Mouse (Mus musculus) kidney, adult 11 months (tissue): ENCODE data around the gene Fam118a.
"Not testable (repeated sequence)": the region's sequence is repeated elsewhere in the genome, so short reads cannot be mapped to it uniquely, and the experiment has no call there.

ENCODE experiments used
- DNase-seq: peaks from one replicate; pipeline ENCODE4 v3.0.0; 2022

The Fam118a gene

DNA sequence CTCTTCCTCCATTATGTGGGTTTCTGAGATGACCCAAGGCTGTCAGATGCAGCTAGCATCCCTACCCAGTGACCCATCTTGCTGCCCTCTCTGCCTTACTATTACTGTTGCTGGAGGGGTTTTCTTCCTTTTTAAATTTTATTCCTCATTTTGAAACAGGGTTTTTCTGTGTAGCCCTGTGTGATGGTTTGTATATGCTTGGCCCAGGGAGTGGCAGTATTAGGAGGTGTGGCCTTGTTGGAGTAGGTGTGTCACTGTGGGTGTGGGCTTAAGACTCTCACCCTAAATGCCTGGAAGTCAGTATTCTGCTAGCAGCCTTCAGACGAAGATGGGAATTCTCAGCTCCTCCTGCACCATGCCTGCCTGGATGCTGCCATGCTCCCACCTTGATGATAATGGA, at the start of gene Fam118a:
Gene Fam118a (plus strand): TSS at position 301 of the 400 bp plus-strand sequence.
- not testable (repeated sequence) for DNase-seq

- DNase-seq, result no peak
Observed at GRCm38 (mm10) chr15:84981609-84982313, 47.0 kb upstream of the Fam118a start.

DNA sequence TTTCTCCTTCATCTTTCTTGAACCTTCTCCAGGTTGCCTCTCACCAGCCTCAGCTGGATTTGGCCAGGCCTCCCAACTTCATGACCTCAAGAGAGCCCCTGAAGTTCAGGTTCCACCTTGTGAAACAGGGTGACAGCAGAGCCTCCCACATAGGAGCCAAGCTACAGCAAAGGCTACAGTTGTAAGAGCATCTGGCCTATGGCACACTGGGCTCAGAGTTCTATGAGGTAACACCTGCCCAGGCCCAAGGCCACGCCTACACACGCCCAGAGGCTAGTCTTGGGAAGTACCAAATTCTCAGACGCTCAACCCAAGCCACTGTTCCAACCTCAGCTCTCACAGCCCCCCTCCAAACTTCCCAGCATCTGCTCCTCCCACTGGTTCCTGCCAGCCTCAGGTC, 45.9 kb upstream of the Fam118a start:
- DNase-seq, result no peak

DNA sequence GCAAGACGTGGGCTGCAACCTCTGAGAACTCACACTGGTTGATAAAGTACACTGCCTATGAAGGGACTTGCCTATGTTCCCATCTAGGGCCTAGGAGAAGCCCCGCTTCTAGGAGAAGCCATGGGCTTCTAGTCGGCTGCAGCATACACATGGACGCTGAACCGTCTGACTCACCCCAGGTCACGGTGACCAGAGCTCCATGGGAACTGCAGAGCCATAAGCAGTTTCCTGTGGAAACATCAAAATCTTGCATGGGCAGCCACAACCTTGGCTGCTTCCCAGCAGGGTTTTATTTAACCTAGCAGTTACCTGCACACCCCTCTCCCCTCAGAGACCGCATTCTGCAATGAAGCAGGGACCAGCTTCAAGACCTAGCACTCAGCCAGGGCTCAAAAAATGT, 45.0 kb upstream of the Fam118a start:
- DNase-seq, result no peak

DNA sequence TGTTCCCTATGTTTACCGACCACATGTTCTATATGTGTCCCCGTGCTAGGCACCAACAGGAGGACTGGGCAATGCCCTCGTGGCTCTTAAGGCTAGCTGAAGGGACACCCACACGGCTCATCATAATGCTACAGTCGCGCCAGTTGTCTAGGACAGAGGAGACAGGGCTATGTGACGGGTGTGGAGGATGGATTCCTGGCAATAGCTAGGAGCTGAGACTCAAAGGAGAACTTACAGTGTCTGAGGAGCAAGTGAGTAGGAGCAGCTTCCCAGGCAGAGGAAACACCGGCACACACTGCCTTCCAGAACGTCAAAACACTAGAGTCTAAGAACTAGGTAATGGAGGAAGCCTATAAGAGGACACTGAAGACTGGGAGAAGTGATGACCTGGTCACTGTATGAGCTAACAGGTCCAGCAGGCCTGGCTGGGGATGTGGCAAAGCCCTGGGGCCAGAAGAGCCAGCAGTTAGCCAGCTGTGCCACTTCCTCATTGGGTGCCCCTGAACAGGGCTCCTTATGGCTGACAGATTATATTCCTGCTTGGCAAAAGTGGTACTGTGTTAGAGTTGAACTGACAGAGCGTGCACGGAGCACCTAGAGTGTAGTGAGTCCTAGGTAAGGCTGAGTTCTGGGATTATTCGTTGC, 43.1 kb upstream of the Fam118a start:
- DNase-seq, result no peak

GRCm38 (mm10) chr15:84986171-84987019, 42.4 kb upstream of the Fam118a start:
- DNase-seq, result no peak

- no peak for DNase-seq
Observed at GRCm38 (mm10) chr15:84987020-84987815, 41.5 kb upstream of the Fam118a start.

- peak; percentile 96 for DNase-seq
Observed at GRCm38 (mm10) chr15:84987874-84988825, 40.6 kb upstream of the Fam118a start, which contains the start of gene 5031439G07Rik. TSS of gene 5031439G07Rik (minus strand) at chr15:84988551.

DNA sequence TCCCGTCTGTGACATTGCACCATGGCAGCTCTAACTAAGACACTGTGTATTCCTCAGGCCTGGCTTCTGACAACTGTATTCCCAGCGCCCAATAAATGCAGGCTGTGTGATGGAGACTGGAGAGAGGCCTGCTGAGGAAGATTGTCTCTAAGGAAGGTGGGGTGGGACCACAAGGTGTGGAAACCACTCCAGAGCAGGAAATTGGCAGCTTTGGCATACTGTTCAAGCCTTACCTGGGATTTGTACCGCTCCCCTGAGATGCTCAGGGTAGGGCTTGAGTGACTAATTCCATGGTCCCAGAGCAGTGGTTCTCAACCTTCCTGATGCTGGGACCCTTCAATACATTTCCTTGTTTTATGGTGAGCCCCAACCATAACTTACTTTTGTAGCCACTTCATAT, 39.6 kb upstream of the Fam118a start:
- DNase-seq, result no peak

- no peak for DNase-seq
Observed at GRCm38 (mm10) chr15:84989771-84990170, 39.0 kb upstream of the Fam118a start.

DNA sequence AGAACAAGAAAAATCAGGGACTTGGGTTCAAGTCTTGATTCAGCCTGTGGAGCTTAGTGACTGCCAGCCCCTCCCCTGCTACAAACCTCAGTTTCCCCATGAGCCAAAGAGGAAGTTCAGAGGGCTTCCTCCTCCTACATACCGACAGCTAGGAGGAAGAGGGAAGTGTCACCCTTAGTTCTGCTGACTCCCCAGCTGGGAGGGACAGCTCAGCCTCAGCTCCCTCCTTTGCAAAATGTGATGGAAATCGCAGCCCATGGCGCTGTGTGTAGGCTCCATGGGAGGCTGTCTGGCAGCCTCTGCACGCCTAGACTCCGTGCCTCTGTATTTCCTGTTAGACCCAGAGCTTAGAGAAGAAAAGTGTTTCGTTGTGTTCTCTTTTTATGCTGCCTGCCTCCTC, 34.2 kb upstream of the Fam118a start:
- DNase-seq, result no peak

GRCm38 (mm10) chr15:84995041-84995440, 33.7 kb upstream of the Fam118a start:
- DNase-seq, result no peak

DNA sequence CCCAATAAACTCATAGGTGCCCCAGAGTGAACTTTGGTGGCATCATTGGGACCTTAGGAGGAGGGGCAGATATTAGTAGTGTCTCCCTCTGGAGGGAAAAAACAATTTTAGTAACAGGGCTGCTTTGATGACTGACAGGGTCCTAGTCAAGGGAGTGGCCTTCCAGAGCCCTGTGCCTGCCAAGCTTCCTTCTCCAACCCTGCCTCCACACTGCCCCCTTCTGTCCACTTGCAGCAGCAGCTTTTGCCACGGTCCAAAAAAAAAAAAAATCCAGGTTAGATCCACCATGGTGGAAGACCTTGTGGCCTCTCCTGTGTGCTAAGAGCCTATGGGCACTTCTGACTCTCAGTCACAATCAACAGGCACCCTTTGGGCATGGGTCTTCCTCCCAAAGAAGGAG, 32.8 kb upstream of the Fam118a start:
- DNase-seq, result no peak

DNA sequence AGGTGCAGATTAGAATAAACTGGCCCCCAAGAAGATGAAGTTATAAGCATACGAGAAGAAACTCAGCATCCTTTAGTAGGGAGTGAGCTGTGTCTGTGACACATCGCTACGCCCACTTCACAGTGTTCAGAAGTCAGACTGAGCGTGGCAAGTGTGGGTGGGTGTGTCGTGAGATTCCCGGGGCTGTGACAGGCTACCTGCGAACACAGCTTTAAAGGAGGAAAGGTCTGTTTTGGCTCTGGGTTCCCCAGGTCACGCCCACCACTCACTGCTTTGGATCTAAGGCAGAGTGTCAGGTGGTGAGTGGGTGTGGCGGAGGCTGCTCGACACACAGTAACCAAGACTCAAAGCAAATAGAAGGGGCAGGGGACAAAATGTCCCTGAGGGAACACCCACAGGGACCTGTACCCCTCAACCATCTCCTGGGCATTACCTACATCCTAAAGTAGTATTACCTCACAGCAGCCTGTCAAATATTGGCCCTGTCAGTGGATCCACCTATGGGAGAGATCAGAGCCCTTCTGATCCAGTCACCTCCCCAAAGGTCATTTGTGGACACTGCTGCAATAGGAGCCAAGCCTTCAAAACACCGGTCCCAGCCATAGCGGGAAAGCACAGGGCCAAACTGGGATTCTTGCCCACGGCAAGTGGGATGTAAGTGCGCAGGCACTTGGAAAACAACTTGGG, 30.8 kb upstream of the Fam118a start:
- no peak for DNase-seq

GRCm38 (mm10) chr15:84999911-85000310, 28.8 kb upstream of the Fam118a start:
- DNase-seq, result no peak

- peak; percentile 71 for DNase-seq
Observed at GRCm38 (mm10) chr15:85000984-85001982, 27.5 kb upstream of the Fam118a start.

- no peak for DNase-seq
Observed at GRCm38 (mm10) chr15:85009666-85010065, 19.1 kb upstream of the Fam118a start.

DNA sequence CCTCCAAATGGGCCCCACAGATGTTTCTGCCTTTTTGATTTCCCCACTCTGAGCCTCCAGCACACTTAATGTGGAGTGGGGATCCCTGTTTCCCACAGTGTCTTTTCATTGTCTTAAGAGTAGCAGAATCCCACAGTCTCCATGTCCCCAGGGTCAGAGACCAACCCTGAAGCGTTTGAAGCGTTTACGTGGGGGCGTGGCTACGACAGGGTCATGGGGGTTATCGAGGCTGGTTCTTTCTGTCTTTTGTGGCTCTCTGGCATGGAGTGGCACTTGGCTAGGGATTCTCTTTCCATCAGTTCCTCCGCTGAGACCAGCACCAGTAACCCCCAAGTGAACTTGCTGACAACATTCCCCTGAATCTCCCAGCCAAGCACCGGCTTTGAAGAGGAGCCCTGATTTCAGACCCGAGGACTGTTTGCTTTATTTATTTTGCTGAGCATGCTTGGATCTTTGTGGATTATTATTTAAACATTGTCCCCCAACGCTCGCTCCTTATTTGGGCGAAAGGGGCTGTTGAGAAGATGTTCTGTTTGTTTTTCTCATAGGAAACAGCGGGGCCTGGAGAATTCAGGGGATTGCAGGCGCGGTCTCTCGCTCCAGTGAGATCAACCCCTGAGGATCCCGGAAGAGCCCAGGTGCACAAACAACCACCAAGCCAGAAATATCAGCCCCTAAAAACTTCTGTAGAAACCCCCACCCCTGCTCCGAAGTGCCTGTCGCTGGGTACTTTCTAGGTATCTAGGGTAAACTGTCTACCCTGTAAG, 16.7 kb upstream of the Fam118a start:
- no peak for DNase-seq

DNA sequence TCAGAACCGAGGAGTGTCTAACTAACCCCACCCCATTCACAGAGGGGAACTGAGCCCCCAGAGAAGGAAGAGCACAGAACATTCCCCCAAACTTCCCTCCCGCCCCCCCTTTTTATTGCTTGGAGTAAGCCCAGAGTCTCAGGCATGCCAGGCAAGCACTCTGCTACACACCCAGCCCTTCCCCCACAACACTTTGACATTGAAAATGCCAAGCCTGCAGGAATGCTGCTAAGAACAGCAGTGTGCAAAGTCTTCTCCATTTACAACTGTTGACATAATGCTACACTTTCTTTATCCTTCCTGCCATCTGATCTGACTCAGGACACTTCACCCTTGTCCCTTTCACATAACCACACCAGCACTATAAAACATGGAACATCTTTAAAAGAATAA, 16.1 kb upstream of the Fam118a start:
- peak; percentile 40 for DNase-seq
